Mouse (Mus musculus) hindbrain, postnatal 0 days (tissue): ENCODE results near the gene Ndrg4. TPM values are rescaled to one million over a fixed set of nuclear protein-coding genes. Genes with fewer than 3 reads are reported as not detected.

ENCODE experiments used
- ATAC-seq: fragments of 200-750 bp; cut with Nextera tagmentation; 2 replicates; pipeline ENCODE4 v1.8.0; 2017; ENCODE audit warnings: mild to moderate bottlenecking, moderate TSS enrichment, moderate library complexity
- DNase-seq: peaks from one replicate; pipeline ENCODE4 v3.0.0-alpha.2; 2015; ENCODE audit warnings: low spot score
- H3K27ac ChIP-seq: fragments of 300-500 bp; sonication (generic); 2 replicates; pipeline ENCODE4 v1.5.1; 2014; ENCODE audit warnings: mild to moderate bottlenecking
- H3K27me3 ChIP-seq: fragments of 300-500 bp; sonication (generic); 2 replicates; pipeline ENCODE4 v1.6.1; 2014; ENCODE audit warnings: low read length, mixed read lengths; ENCODE audit not compliant: insufficient read depth
- H3K36me3 ChIP-seq: fragments of 300-500 bp; sonication (generic); 2 replicates; pipeline ENCODE4 v1.6.1; 2014; ENCODE audit warnings: low read length, mixed read lengths; ENCODE audit not compliant: insufficient read depth
- H3K4me1 ChIP-seq: fragments of 300-500 bp; sonication (generic); 2 replicates; pipeline ENCODE4 v1.6.1; 2014; ENCODE audit warnings: antibody characterized with exemption, low read length, mixed read lengths; ENCODE audit not compliant: insufficient read depth
- H3K4me2 ChIP-seq: fragments of 300-500 bp; sonication (generic); 2 replicates; pipeline ENCODE4 v1.6.1; 2014; ENCODE audit warnings: low read depth, mild to moderate bottlenecking, low read length, moderate library complexity, mixed read lengths
- H3K4me3 ChIP-seq: fragments of 300-500 bp; sonication (generic); 2 replicates; pipeline ENCODE4 v1.5.1; 2014; ENCODE audit warnings: low read length
- H3K9ac ChIP-seq: fragments of 300-500 bp; sonication (generic); replicated peaks from 2 replicates; pipeline ENCODE4 v1.6.1; 2014; ENCODE audit warnings: mild to moderate bottlenecking, low read length, moderate library complexity, mixed read lengths
- H3K9me3 ChIP-seq: fragments of 300-500 bp; sonication (generic); 2 replicates; pipeline ENCODE4 v1.6.1; 2016; ENCODE audit warnings: low read length, mixed read lengths
- CTCF ChIP-seq: IDR thresholded peaks from 2 replicates; pipeline ENCODE4 v1.5.1; 2016; ENCODE audit warnings: antibody characterized with exemption, control low read depth, low read depth
- WGBS: fragments of 180-500 bp; shearing (Covaris S2); extraction: QIAGEN DNeasy Blood & Tissue Kit; methylation state at CpG from one replicate; pipeline ENCODE4 v1.1.7; 2014; 5-methylcytosine and 5-hydroxymethylcytosine counted together
- polyA plus RNA-seq: library from polyadenylated mRNA; unstranded; fragments of >200 nt; fragmentation: Nextera tagmentation; extraction: Ambion mirVana; gene quantifications from 2 replicates; pipeline ENCODE4 v1.2.1, GENCODE M21; 2015
- total RNA-seq: library from RNA; depleted of rRNA; stranded (reverse); fragments of >200 nt; gene quantifications from 2 replicates; pipeline ENCODE4 v1.2.3, GENCODE M21; 2014

Ndrg4 gene
- total and polyA plus RNA-seq, 2 experiments from 2014 or later, result 722 to 1,043 TPM

DNA sequence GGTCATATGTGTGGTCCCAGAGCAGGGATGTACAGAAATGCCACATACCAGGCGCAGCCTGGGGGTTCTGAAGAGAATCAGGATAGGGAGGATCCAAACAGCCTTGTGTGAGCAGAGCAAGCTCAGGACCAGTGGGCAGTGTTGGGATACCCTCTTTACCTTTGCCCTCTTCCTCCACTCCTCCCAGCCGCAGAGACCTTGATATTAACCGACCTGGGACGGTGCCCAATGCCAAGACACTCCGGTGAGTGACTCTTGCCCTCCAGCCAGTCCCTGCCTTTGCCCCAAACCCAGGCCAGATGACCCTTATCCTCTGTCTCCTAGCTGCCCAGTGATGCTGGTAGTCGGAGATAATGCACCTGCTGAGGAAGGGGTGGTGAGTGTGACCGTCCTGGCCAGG lies 32.8 kb downstream of the Ndrg4 start:
- no peak overlapping the region for H3K9ac ChIP-seq
- peaks cover 2% of the 10 kb centered on the region; the same call in 1 of the 2 replicates for H3K4me1 ChIP-seq
- no peaks in the 10 kb centered on the region for H3K9me3 ChIP-seq
- no peak for ATAC-seq
- no peak for DNase-seq
- 87% methylated on average over 7 of the region's 7 CpGs for WGBS
- no peak for TF ChIP-seq CTCF
- no peak overlapping the region for H3K4me3 ChIP-seq
- peaks cover 30% of the 10 kb centered on the region for H3K36me3 ChIP-seq
- no peaks in the 10 kb centered on the region for H3K27me3 ChIP-seq
- H3K27ac ChIP-seq, result no peak overlapping the region
- H3K4me2 ChIP-seq, result no peak overlapping the region

GRCm38 (mm10) chr8:95711029-95711428 lies 34.2 kb downstream of the Ndrg4 start:
- no peak overlapping the region for H3K4me2 ChIP-seq
- TF ChIP-seq CTCF, result no peak
- DNase-seq (no peak), ATAC-seq (no peak)
- no peak overlapping the region for H3K27ac ChIP-seq
- H3K36me3 ChIP-seq, result peaks cover 30% of the 10 kb centered on the region
- no peak overlapping the region for H3K9ac ChIP-seq
- H3K4me3 ChIP-seq, result no peak overlapping the region
- H3K4me1 ChIP-seq, result no peaks in the 10 kb centered on the region
- H3K27me3 ChIP-seq, result no peaks in the 10 kb centered on the region
- 72% methylated on average over 3 of the region's 3 CpGs for WGBS
- H3K9me3 ChIP-seq, result no peaks in the 10 kb centered on the region

DNA sequence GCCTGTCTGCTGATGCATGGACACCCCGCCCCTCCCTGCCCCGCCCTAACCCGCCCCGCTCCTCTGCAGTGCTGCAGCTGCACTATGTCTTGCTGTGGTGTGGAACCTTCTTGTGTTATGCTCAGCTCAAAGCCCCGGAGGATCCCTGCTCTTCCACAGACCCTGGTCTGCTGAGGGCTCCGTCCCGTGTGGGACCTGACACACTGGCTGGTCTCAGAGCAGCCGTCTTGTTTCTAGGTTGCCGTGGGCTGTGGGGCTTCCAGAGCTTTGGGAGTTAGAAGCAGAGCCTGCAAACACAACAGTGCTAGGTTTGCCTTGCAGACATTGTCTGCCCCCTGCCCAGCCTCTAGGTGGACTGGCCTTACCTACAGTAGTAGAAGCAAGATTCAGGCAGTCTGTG lies 35.6 kb downstream of the Ndrg4 start:
- no peaks in the 10 kb centered on the region for H3K9me3 ChIP-seq

DNA sequence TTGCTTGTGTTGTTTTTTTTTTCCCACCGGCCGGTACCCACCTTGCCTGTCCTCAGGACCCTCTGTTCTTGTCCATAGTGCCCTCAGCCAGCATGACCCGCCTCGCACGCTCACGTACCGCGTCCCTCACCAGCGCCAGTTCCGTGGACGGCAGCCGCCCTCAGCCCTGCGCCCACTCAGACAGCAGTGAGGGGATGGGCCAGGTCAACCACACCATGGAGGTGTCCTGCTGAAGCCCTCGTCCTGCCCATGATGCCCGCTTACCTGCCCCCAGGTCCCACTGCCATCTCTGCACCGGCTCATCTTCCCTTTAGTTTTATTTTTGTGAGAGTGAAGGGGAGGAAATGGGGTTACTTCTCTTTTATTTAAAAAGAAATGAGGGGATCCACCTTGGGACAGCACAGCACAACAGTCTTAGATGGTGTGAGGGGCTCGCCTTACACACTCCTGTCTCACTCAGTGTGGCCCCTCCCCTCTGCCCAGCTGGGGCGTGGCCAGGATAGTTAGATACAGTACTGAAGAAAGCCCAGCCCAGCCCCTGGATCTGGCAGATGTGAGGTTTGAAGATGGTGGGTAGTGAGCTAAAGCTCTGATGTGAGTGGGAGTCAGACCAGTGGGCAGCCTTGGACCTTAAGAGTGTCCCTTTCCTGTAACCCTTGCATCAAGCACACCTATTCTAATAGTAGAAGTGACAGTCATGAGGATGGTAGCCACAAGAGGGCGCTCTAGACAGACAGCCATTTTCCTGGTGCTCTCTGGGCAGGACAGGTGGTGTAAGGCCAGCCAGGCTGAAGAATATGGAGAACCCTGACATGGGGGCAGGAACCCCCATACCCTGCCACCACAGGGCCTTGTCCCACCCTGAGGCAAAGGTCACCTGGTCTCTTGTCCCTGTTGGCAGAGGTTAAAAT lies 36.6 kb downstream of the Ndrg4 start:
- peak; percentile 73 for DNase-seq
- Histone ChIP-seq H3K27ac (no peak overlapping the region), H3K9me3 (no peaks in the 10 kb centered on the region), H3K27me3 (no peaks in the 10 kb centered on the region), H3K36me3 (peaks cover 14% of the 10 kb centered on the region), H3K4me3 (no peak overlapping the region), H3K9ac (no peak overlapping the region), H3K4me2 (no peak overlapping the region), H3K4me1 (no peaks in the 10 kb centered on the region)
- peak; percentile 86 for TF ChIP-seq CTCF
- WGBS, result 73% methylated on average over 18 of the region's 19 CpGs
- ATAC-seq, result peak; percentile 21; the same call in 1 of the 2 replicates

More for the DNA sequence above, 35.6 kb downstream of the Ndrg4 start:
- Histone ChIP-seq H3K27ac (no peak overlapping the region), H3K27me3 (no peaks in the 10 kb centered on the region), H3K36me3 (peaks cover 19% of the 10 kb centered on the region), H3K4me3 (no peak overlapping the region), H3K9ac (no peak overlapping the region), H3K4me1 (no peaks in the 10 kb centered on the region), H3K4me2 (no peak overlapping the region)
- TF ChIP-seq CTCF, result no peak
- no peak for ATAC-seq
- DNase-seq, result no peak
- 89% methylated on average over 9 of the region's 9 CpGs for WGBS

GRCm38 (mm10) chr8:95714367-95714766 lies 37.6 kb downstream of the Ndrg4 start:
- no peak for TF ChIP-seq CTCF
- H3K4me3 ChIP-seq, result no peak overlapping the region
- H3K4me2 ChIP-seq, result no peak overlapping the region
- WGBS, result 88% methylated on average over 4 of the region's 4 CpGs
- no peaks in the 10 kb centered on the region for H3K9me3 ChIP-seq
- no peaks in the 10 kb centered on the region for H3K27me3 ChIP-seq
- no peak overlapping the region for H3K9ac ChIP-seq
- no peak overlapping the region for H3K27ac ChIP-seq
- peaks cover 18% of the 10 kb centered on the region for H3K36me3 ChIP-seq
- DNase-seq, result no peak
- no peak for ATAC-seq
- no peaks in the 10 kb centered on the region for H3K4me1 ChIP-seq

GRCm38 (mm10) chr8:95714837-95715413 lies 38.1 kb downstream of the Ndrg4 start:
- Histone ChIP-seq H3K27ac (no peak overlapping the region), H3K4me3 (peak overlapping the region; percentile 82; the same call in 1 of the 2 replicates), H3K9me3 (no peaks in the 10 kb centered on the region), H3K9ac (peak overlapping the region; percentile 76; the same call in 1 of the 2 replicates), H3K4me2 (peak overlapping the region; percentile 90), H3K27me3 (no peaks in the 10 kb centered on the region), H3K4me1 (no peaks in the 10 kb centered on the region), H3K36me3 (peaks cover 24% of the 10 kb centered on the region)
- ATAC-seq (no peak), DNase-seq (no peak)
- TF ChIP-seq CTCF, result no peak
- WGBS, result 86% methylated on average over 6 of the region's 6 CpGs
